Mouse (Mus musculus): ENCODE measurements around the gene Zbtb7b. TPM values are rescaled to one million over a fixed set of nuclear protein-coding genes. Genes with fewer than 3 reads are reported as not detected.

The Zbtb7b gene
- total RNA-seq, 1 experiment from 2014 or later, result 9.9 TPM

- ATAC-seq (replicated peaks in 1 of 2; ENCODE audit: insufficient read depth in 1 of 2, low FRiP score in 2 of 2, low TSS enrichment in 1 of 2, low read depth in 1 of 2, poor library complexity in 2 of 2, severe bottlenecking in 2 of 2), result no peak
Measured at GRCm38 (mm10) chr3:89332013-89332412, 62.6 kb downstream of the Zbtb7b start.

DNA sequence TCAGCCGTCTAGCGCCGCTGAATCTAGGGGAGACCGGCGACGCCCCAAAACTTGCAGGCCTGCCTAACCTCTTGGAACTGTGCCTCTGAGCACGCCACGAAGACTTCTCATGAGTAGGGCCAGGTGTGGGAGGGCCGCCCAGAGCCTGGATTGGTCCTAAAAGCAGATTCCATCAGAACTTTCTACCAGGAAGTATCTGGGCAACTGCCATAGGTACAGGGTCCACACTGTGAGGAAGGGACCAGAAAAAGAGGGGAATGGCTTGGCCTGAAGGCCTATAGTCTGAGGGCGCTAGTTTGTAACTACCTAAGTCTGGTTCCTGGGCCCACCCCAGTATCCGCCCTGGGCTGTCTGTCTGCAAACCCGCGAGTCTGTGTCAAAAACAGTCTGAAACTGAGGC lies 63.0 kb downstream of the Zbtb7b start:
- no peak for ATAC-seq (replicated peaks in 1 of 2; ENCODE audit: insufficient read depth in 1 of 2, low FRiP score in 2 of 2, low TSS enrichment in 1 of 2, low read depth in 1 of 2, poor library complexity in 2 of 2, severe bottlenecking in 2 of 2)

DNA sequence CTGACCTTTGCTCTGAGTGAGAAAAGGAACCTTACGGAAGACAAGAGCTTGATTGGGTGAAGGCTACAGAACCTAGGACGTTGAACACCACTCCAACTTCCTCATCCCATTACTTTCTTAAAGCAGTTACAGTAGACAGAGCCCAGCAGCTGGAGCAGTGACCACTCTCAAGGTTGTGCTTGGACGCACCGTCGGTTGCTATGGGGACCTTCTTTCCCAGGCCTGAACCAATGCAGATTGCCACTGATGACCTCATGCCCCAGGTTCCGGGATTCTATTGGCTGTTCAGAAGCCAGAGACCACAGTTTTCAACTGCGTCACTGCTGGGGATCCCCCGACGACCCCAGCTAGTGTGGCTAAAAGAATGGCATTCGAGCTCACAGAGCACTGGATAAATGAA lies 63.6 kb downstream of the Zbtb7b start:
- no peak for ATAC-seq (replicated peaks in 1 of 2; ENCODE audit: insufficient read depth in 1 of 2, low FRiP score in 2 of 2, low TSS enrichment in 1 of 2, low read depth in 1 of 2, poor library complexity in 2 of 2, severe bottlenecking in 2 of 2)

DNA sequence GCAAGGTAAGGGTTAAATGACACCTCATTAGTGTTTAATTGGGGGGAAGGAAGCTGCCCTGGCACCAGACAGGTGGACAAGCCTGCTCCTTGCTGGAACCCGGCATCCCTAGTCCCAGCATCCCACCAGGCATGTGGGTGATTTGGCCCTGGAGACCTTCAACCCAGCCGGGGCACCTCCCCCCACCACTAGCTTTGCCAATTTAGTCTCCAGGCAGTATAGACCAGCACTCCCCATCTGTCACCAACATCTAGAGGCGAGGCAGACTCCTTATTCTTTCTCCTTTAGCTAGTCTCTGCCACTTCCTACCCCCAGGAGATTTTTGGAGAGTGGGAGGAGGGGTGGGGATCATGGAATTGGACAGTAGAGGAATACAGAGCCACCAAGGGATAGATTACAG lies 64.2 kb downstream of the Zbtb7b start:
- ATAC-seq (replicated peaks in 1 of 2; ENCODE audit: insufficient read depth in 1 of 2, low FRiP score in 2 of 2, low TSS enrichment in 1 of 2, low read depth in 1 of 2, poor library complexity in 2 of 2, severe bottlenecking in 2 of 2), result no peak

DNA sequence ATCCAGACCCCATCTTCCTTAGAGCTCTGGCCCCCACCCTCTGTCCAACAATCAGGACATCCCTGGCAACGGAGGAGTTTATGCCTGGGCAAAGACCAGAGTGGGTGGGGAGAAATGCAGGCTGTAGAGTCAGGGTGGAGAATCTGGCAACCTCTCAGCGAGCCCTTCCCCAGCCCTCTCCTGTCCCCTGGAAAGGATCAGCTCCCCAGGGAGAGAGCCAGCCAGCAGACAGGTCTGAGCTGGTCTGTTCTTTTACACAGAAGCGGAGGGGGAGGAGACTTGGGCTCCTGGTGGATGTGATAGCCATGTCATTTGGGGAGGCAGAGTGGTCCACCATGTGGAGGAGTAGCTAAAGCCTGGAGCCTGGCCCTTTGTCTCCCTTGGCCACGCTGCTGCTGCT lies 66.0 kb downstream of the Zbtb7b start:
- ATAC-seq (replicated peaks in 1 of 2; ENCODE audit: insufficient read depth in 1 of 2, low FRiP score in 2 of 2, low TSS enrichment in 1 of 2, low read depth in 1 of 2, poor library complexity in 2 of 2, severe bottlenecking in 2 of 2), result no peak

Other genes with a start within 250 kb of the Zbtb7b start
- gene Hcn3, start 234.6 kb downstream of the Zbtb7b start, total RNA-seq (2017), result 1.5 and 3.5 TPM in 2 replicates
- 73.3 and 87.2 TPM in 2 replicates for gene Clk2, start 230.0 kb downstream of the Zbtb7b start, total RNA-seq (2017)
- gene Scamp3, start 217.3 kb downstream of the Zbtb7b start, total RNA-seq (2017), result 23.5 and 23.8 TPM in 2 replicates
- gene Fam189b, start 211.6 kb downstream of the Zbtb7b start, total RNA-seq (2017), result 7.3 and 8.0 TPM in 2 replicates
- gene Gba, start 191.8 kb downstream of the Zbtb7b start, total RNA-seq (2017), result 33.2 and 43.8 TPM in 2 replicates
- gene Thbs3, start 179.6 kb downstream of the Zbtb7b start, total RNA-seq (2017), result 0.38 TPM in 1 of 2 replicates, not detected in the other
- gene Mtx1, start 167.7 kb downstream of the Zbtb7b start, total RNA-seq (2017), result 52.1 and 81.3 TPM in 2 replicates
- 0.44 and 1.7 TPM in 2 replicates for gene Muc1, start 165.7 kb downstream of the Zbtb7b start, total RNA-seq (2017)
- gene Krtcap2, start 148.8 kb downstream of the Zbtb7b start, total RNA-seq (2017), result 108 and 186 TPM in 2 replicates
- gene Trim46, start 148.5 kb downstream of the Zbtb7b start, total RNA-seq (2017), result 3.4 and 3.8 TPM in 2 replicates
- gene Dpm3, start 135.4 kb downstream of the Zbtb7b start, total RNA-seq (2017), result 65.6 and 96.1 TPM in 2 replicates
- 96.6 and 133 TPM in 2 replicates for gene Slc50a1, start 124.2 kb downstream of the Zbtb7b start, total RNA-seq (2017)
- 0.75 TPM in 1 of 2 replicates, not detected in the other for gene Efna1, start 113.6 kb downstream of the Zbtb7b start, total RNA-seq (2017)
- not detected in 2 replicates for gene Efna3, start 71.8 kb downstream of the Zbtb7b start, total RNA-seq (2017)
- 0.99 and 3.4 TPM in 2 replicates for gene Efna4, start 56.7 kb downstream of the Zbtb7b start, total RNA-seq (2017)
- gene Adam15, start 44.8 kb downstream of the Zbtb7b start, total RNA-seq (2017), result 28.9 and 30.9 TPM in 2 replicates
- gene Dcst2, start 32.8 kb downstream of the Zbtb7b start, total RNA-seq (2017), result not detected in 2 replicates
- gene Dcst1, start 29.5 kb downstream of the Zbtb7b start, total RNA-seq (2017), result not detected in 2 replicates
- gene Lenep, start 8.0 kb upstream of the Zbtb7b start, total RNA-seq (2017), result 0.15 and 1.9 TPM in 2 replicates
- 12.9 and 18.2 TPM in 2 replicates for gene Flad1, start 17.1 kb upstream of the Zbtb7b start, total RNA-seq (2017)
- gene Cks1b, start 23.6 kb upstream of the Zbtb7b start, total RNA-seq (2017), result 106 and 133 TPM in 2 replicates
- gene Shc1, start 23.7 kb upstream of the Zbtb7b start, total RNA-seq (2017), result 50.8 and 51.2 TPM in 2 replicates
- 11.8 and 14.3 TPM in 2 replicates for gene Pygo2, start 35.4 kb upstream of the Zbtb7b start, total RNA-seq (2017)
- 26.7 and 28.4 TPM in 2 replicates for gene Pbxip1, start 41.9 kb upstream of the Zbtb7b start, total RNA-seq (2017)
- 21.4 and 21.6 TPM in 2 replicates for gene Pmvk, start 59.8 kb upstream of the Zbtb7b start, total RNA-seq (2017)
- gene Kcnn3, start 125.4 kb upstream of the Zbtb7b start, total RNA-seq (2017), result not detected in 2 replicates